Mouse (Mus musculus) hindbrain, embryonic 15.5 days (tissue): Measurements from ENCODE around the gene Zfp536. TPM values are rescaled to one million over a fixed set of nuclear protein-coding genes. Genes with fewer than 3 reads are reported as not detected.
"Not testable (repeated sequence)": the region's sequence is repeated elsewhere in the genome, so short reads cannot be mapped to it uniquely, and the experiment has no call there.

ENCODE experiments used
- ATAC-seq: fragments of 200-750 bp; cut with Nextera tagmentation; 2 replicates; pipeline ENCODE4 v1.8.0; 2017; ENCODE audit warnings: low read depth, moderate number of reproducible peaks, moderate TSS enrichment; ENCODE audit not compliant: low FRiP score
- H3K27ac ChIP-seq: fragments of 300-500 bp; sonication (generic); replicated peaks from 2 replicates; pipeline ENCODE4 v1.5.1; 2015; ENCODE audit warnings: mild to moderate bottlenecking, inconsistent platforms
- H3K27me3 ChIP-seq: fragments of 300-500 bp; sonication (generic); 2 replicates; pipeline ENCODE4 v1.6.1; 2015; ENCODE audit warnings: control low read depth, inconsistent platforms
- H3K36me3 ChIP-seq: fragments of 300-500 bp; sonication (generic); 2 replicates; pipeline ENCODE4 v1.6.1; 2015; ENCODE audit warnings: control low read depth, inconsistent platforms
- H3K4me1 ChIP-seq: fragments of 300-500 bp; sonication (generic); replicated peaks from 2 replicates; pipeline ENCODE4 v1.6.1; 2015; ENCODE audit warnings: control low read depth, inconsistent platforms
- H3K4me2 ChIP-seq: fragments of 300-500 bp; sonication (generic); 2 replicates; pipeline ENCODE4 v1.6.1; 2015; ENCODE audit warnings: moderate library complexity, mild to moderate bottlenecking, inconsistent platforms
- H3K4me3 ChIP-seq: fragments of 300-500 bp; sonication (generic); 2 replicates; pipeline ENCODE4 v1.5.1; 2015; ENCODE audit warnings: mild to moderate bottlenecking, inconsistent platforms
- H3K9ac ChIP-seq: fragments of 300-500 bp; sonication (generic); 2 replicates; pipeline ENCODE4 v1.6.1; 2015; ENCODE audit warnings: inconsistent platforms
- H3K9me3 ChIP-seq: fragments of 300-500 bp; sonication (generic); 2 replicates; pipeline ENCODE4 v1.6.1; 2016; ENCODE audit warnings: control low read depth, inconsistent platforms
- WGBS: fragments of 180-500 bp; shearing (Covaris S2); methylation state at CpG from one replicate; pipeline ENCODE4 v1.1.7; 2015; 5-methylcytosine and 5-hydroxymethylcytosine counted together
- polyA plus RNA-seq: library from polyadenylated mRNA; unstranded; fragments of >200 nt; fragmentation: Nextera tagmentation; extraction: Ambion mirVana; gene quantifications from 2 replicates; pipeline ENCODE4 v1.2.1, GENCODE M21; 2015

Gene Zfp536
- polyA plus RNA-seq, 1 experiment from 2014 or later = 36.0 TPM

- no peaks in the 10 kb centered on the region for H3K36me3 ChIP-seq
- H3K4me3 ChIP-seq = no peak overlapping the region
- H3K9ac ChIP-seq = no peak overlapping the region
- no peaks in the 10 kb centered on the region for H3K9me3 ChIP-seq
- no peaks in the 10 kb centered on the region for H3K27me3 ChIP-seq
- H3K4me2 ChIP-seq = no peak overlapping the region
- ATAC-seq = no peak
- 91% methylated on average over 2 of the region's 2 CpGs for WGBS
- no peak overlapping the region for H3K27ac ChIP-seq
- H3K4me1 ChIP-seq = no peaks in the 10 kb centered on the region
These were observed 155.6 kb downstream of the Zfp536 start for GRCm38 (mm10) chr7:37617880-37618279.

- Histone ChIP-seq H3K27ac (no peak overlapping the region), H3K4me2 (no peak overlapping the region), H3K4me3 (no peak overlapping the region), H3K36me3 (no peaks in the 10 kb centered on the region), H3K9ac (no peak overlapping the region), H3K9me3 (no peaks in the 10 kb centered on the region), H3K4me1 (no peaks in the 10 kb centered on the region), H3K27me3 (no peaks in the 10 kb centered on the region)
- WGBS = 75% methylated on average over 4 of the region's 4 CpGs
- no peak for ATAC-seq
These were observed 157.5 kb downstream of the Zfp536 start for GRCm38 (mm10) chr7:37615932-37616331.

GRCm38 (mm10) chr7:37614381-37614780, 159.1 kb downstream of the Zfp536 start:
- no peak overlapping the region for H3K27ac ChIP-seq
- H3K9ac ChIP-seq = no peak overlapping the region
- no peaks in the 10 kb centered on the region for H3K9me3 ChIP-seq
- H3K36me3 ChIP-seq = no peaks in the 10 kb centered on the region
- ATAC-seq = no peak
- no peak overlapping the region for H3K4me2 ChIP-seq
- WGBS = 68% methylated on average over 10 of the region's 10 CpGs
- no peaks in the 10 kb centered on the region for H3K27me3 ChIP-seq
- no peaks in the 10 kb centered on the region for H3K4me1 ChIP-seq
- H3K4me3 ChIP-seq = no peak overlapping the region

GRCm38 (mm10) chr7:37608556-37608955, 164.9 kb downstream of the Zfp536 start:
- Histone ChIP-seq H3K4me1 (no peaks in the 10 kb centered on the region), H3K27me3 (no peaks in the 10 kb centered on the region), H3K9ac (no peak overlapping the region), H3K9me3 (no peaks in the 10 kb centered on the region), H3K27ac (no peak overlapping the region), H3K36me3 (no peaks in the 10 kb centered on the region), H3K4me3 (no peak overlapping the region), H3K4me2 (no peak overlapping the region)
- ATAC-seq = no peak
- 94% methylated on average over 14 of the region's 14 CpGs for WGBS

- Histone ChIP-seq H3K36me3 (no peaks in the 10 kb centered on the region), H3K9me3 (no peaks in the 10 kb centered on the region), H3K9ac (no peak overlapping the region), H3K4me2 (no peak overlapping the region), H3K4me3 (no peak overlapping the region), H3K27ac (no peak overlapping the region), H3K27me3 (no peaks in the 10 kb centered on the region), H3K4me1 (peaks cover 4% of the 10 kb centered on the region)
- no peak for ATAC-seq
- 95% methylated on average over 6 of the region's 6 CpGs for WGBS
These were observed 165.5 kb downstream of the Zfp536 start for GRCm38 (mm10) chr7:37607906-37608305.

- WGBS = 83% methylated on average over 5 of the region's 5 CpGs
- Histone ChIP-seq H3K27me3 (no peaks in the 10 kb centered on the region), H3K4me2 (no peak overlapping the region), H3K36me3 (no peaks in the 10 kb centered on the region), H3K4me1 (peaks cover 7% of the 10 kb centered on the region), H3K4me3 (no peak overlapping the region), H3K27ac (no peak overlapping the region), H3K9me3 (no peaks in the 10 kb centered on the region), H3K9ac (no peak overlapping the region)
- ATAC-seq = no peak
These were observed 167.0 kb downstream of the Zfp536 start for GRCm38 (mm10) chr7:37606472-37606871.

- peaks cover 10% of the 10 kb centered on the region for H3K4me1 ChIP-seq
- not testable (repeated sequence) for H3K9me3 ChIP-seq, H3K27ac ChIP-seq, H3K4me3 ChIP-seq, H3K4me2 ChIP-seq, H3K36me3 ChIP-seq, H3K9ac ChIP-seq, ATAC-seq, H3K27me3 ChIP-seq
These were observed 169.9 kb downstream of the Zfp536 start for GRCm38 (mm10) chr7:37603525-37603909.

- Histone ChIP-seq H3K9ac (no peak overlapping the region), H3K36me3 (no peaks in the 10 kb centered on the region), H3K27me3 (no peaks in the 10 kb centered on the region), H3K4me3 (no peak overlapping the region), H3K9me3 (no peaks in the 10 kb centered on the region), H3K27ac (no peak overlapping the region), H3K4me1 (peaks cover 10% of the 10 kb centered on the region), H3K4me2 (no peak overlapping the region)
- ATAC-seq = no peak
- 13% methylated on average over 9 of the region's 9 CpGs for WGBS
These were observed 170.4 kb downstream of the Zfp536 start for GRCm38 (mm10) chr7:37602871-37603524.

- Histone ChIP-seq H3K27me3 (no peaks in the 10 kb centered on the region), H3K27ac (no peak overlapping the region), H3K4me3 (no peak overlapping the region), H3K9me3 (no peaks in the 10 kb centered on the region), H3K4me1 (peaks cover 10% of the 10 kb centered on the region), H3K9ac (no peak overlapping the region), H3K4me2 (no peak overlapping the region), H3K36me3 (no peaks in the 10 kb centered on the region)
- 63% methylated on average over 4 of the region's 4 CpGs for WGBS
- no peak for ATAC-seq
These were observed 173.1 kb downstream of the Zfp536 start for GRCm38 (mm10) chr7:37600318-37600717.

GRCm38 (mm10) chr7:37594211-37595030, 179.0 kb downstream of the Zfp536 start:
- no peak overlapping the region for H3K4me2 ChIP-seq
- no peaks in the 10 kb centered on the region for H3K36me3 ChIP-seq
- no peak overlapping the region for H3K9ac ChIP-seq
- H3K4me1 ChIP-seq = 0 out of 2 replicates have a peak, but pooled peaks cover 3% of the 10 kb centered on the region
- H3K27ac ChIP-seq = no peak overlapping the region
- no peak overlapping the region for H3K4me3 ChIP-seq
- WGBS = 54% methylated on average over 12 of the region's 12 CpGs
- ATAC-seq = peak; percentile 19; the same call in 1 of the 2 replicates
- 0 out of 2 replicates have a peak, but pooled peaks cover 4% of the 10 kb centered on the region for H3K9me3 ChIP-seq
- no peaks in the 10 kb centered on the region for H3K27me3 ChIP-seq

GRCm38 (mm10) chr7:37593566-37593965, 179.9 kb downstream of the Zfp536 start:
- 94% methylated on average over 6 of the region's 6 CpGs for WGBS
- H3K27me3 ChIP-seq = no peaks in the 10 kb centered on the region
- H3K4me3 ChIP-seq = no peak overlapping the region
- H3K9ac ChIP-seq = no peak overlapping the region
- H3K4me1 ChIP-seq = 0 out of 2 replicates have a peak, but pooled peaks cover 3% of the 10 kb centered on the region
- no peaks in the 10 kb centered on the region for H3K36me3 ChIP-seq
- H3K4me2 ChIP-seq = no peak overlapping the region
- 0 out of 2 replicates have a peak, but pooled peaks cover 4% of the 10 kb centered on the region for H3K9me3 ChIP-seq
- no peak for ATAC-seq
- no peak overlapping the region for H3K27ac ChIP-seq

- Histone ChIP-seq H3K9ac (no peak overlapping the region), H3K4me3 (no peak overlapping the region), H3K36me3 (no peaks in the 10 kb centered on the region), H3K27ac (peak overlapping the region; percentile 47; the same call in 1 of the 2 replicates), H3K9me3 (no peaks in the 10 kb centered on the region), H3K4me1 (0 out of 2 replicates have a peak, but pooled peaks cover 8% of the 10 kb centered on the region), H3K27me3 (no peaks in the 10 kb centered on the region), H3K4me2 (no peak overlapping the region)
- 0 out of 2 replicates have a peak, but pooled peaks have one; percentile 48 for ATAC-seq
- WGBS = 82% methylated on average over 13 of the region's 13 CpGs
These were observed 186.7 kb downstream of the Zfp536 start for GRCm38 (mm10) chr7:37586694-37587093.
